Mouse (Mus musculus): Measurements from ENCODE around the gene Rhof. TPM values are rescaled to one million over a fixed set of nuclear protein-coding genes. Genes with fewer than 3 reads are reported as not detected.

The Rhof gene
- total and polyA plus RNA-seq, 3 experiments: 0.59 to 1.7 TPM; not detected in 1

GRCm38 (mm10) chr5:123137044-123137909 is 4.8 kb upstream of the Rhof start:
- ATAC-seq (ENCODE audit: extremely low read depth, insufficient number of reproducible peaks, low FRiP score, poor library complexity, severe bottlenecking) (peak; percentile 22), DNase-seq (ENCODE audit: low spot score) (peak; percentile 72)
- Histone ChIP-seq H3K4me1 (ENCODE audit: insufficient read depth, low read depth, low read length) (peaks cover 77% of the 10 kb centered on the region), H3K9me3 (replicated peaks) (no peaks in the 10 kb centered on the region), H3K27me3 (ENCODE audit: insufficient read depth, low read length) (no peaks in the 10 kb centered on the region), H3K4me3 (ENCODE audit: low read depth, low read length) (peak overlapping the region; percentile 76), H3K36me3 (replicated peaks) (peaks cover 51% of the 10 kb centered on the region)
- no peak for TF ChIP-seq TAL1 (conservative IDR thresholded peaks at IDR 0.05; ENCODE audit: low read depth, low read length)
- no peak for TF ChIP-seq GATA1 (IDR thresholded peaks at IDR 0.05; ENCODE audit: borderline replicate concordance, low read length)
- TF ChIP-seq GATA2 (IDR thresholded peaks at IDR 0.05; ENCODE audit: borderline replicate concordance, low read depth, low read length): no peak
- TF ChIP-seq POLR2AphosphoS5 (IDR thresholded peaks at IDR 0.05; ENCODE audit: insufficient replicate concordance, low read depth, low read length): no peak
- TF ChIP-seq CTCF (IDR thresholded peaks at IDR 0.05; ENCODE audit: low read depth, low read length): no peak

GRCm38 (mm10) chr5:123136361-123137043 is 4.0 kb upstream of the Rhof start:
- Histone ChIP-seq H3K4me3 (ENCODE audit: low read depth, low read length) (peak overlapping the region; percentile 76), H3K4me1 (ENCODE audit: insufficient read depth, low read depth, low read length) (peaks cover 83% of the 10 kb centered on the region), H3K9me3 (replicated peaks) (no peaks in the 10 kb centered on the region), H3K27me3 (ENCODE audit: insufficient read depth, low read length) (no peaks in the 10 kb centered on the region), H3K36me3 (replicated peaks) (peaks cover 54% of the 10 kb centered on the region)
- DNase-seq (ENCODE audit: low spot score): peak; percentile 76
- ATAC-seq (ENCODE audit: extremely low read depth, insufficient number of reproducible peaks, low FRiP score, poor library complexity, severe bottlenecking): 0 out of 2 replicates have a peak, but pooled peaks have one; percentile 22
- TF ChIP-seq GATA2 (IDR thresholded peaks at IDR 0.05; ENCODE audit: borderline replicate concordance, low read depth, low read length): no peak
- TF ChIP-seq CTCF (IDR thresholded peaks at IDR 0.05; ENCODE audit: low read depth, low read length): no peak
- TF ChIP-seq GATA1 (IDR thresholded peaks at IDR 0.05; ENCODE audit: borderline replicate concordance, low read length): no peak
- no peak for TF ChIP-seq POLR2AphosphoS5 (IDR thresholded peaks at IDR 0.05; ENCODE audit: insufficient replicate concordance, low read depth, low read length)
- no peak for TF ChIP-seq TAL1 (conservative IDR thresholded peaks at IDR 0.05; ENCODE audit: low read depth, low read length)

DNA sequence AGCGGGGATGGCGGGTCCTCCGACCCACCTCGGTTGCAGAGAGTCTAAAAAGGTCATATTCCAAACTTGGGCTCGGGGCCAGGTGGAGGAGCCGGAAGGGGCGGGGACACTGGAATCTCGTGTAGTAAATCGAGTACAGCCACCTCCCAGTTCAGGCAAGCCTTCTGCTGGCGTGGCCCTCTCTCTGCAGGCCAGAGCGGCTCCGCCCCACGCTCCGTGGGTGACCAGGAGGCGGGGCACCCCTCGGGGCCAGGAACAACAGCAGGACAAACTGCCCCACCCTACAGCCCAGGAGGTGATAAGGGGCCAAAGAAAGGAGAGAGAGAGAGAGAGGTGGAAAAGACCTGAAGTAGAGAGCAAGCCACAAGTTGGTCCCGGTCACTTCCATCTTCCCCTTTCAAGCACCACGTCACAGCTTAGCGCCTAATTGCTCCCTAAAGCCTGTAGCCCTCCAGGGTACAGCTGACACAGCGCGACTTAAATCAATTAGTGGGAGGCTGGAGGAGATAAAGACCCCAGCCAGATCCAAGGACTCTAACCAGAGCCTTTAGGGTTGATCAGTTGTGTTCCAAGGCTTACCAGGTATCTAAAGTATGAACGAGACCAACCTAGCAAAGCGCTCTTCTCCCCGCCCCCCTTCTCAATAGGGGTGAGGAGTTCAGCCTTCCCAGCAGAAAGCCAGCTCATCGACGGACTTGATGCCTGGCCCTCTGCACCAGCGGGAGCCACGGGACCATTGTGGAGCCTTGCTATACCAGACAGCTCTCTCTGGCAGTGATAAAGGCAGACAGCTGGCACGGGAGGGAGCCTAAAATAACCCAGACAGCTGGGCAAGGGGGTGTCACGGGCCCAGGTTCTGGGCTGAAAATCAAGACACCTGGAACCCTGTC is 3.2 kb upstream of the Rhof start:
- peak overlapping the region; percentile 76 for H3K4me3 ChIP-seq (ENCODE audit: low read depth, low read length)
- peaks cover 85% of the 10 kb centered on the region for H3K4me1 ChIP-seq (ENCODE audit: insufficient read depth, low read depth, low read length)
- no peaks in the 10 kb centered on the region for H3K27me3 ChIP-seq (ENCODE audit: insufficient read depth, low read length)
- DNase-seq (ENCODE audit: low spot score): peak; percentile 70
- H3K36me3 ChIP-seq (replicated peaks): peaks cover 55% of the 10 kb centered on the region
- no peak for TF ChIP-seq POLR2AphosphoS5 (IDR thresholded peaks at IDR 0.05; ENCODE audit: insufficient replicate concordance, low read depth, low read length)
- TF ChIP-seq TAL1 (conservative IDR thresholded peaks at IDR 0.05; ENCODE audit: low read depth, low read length): no peak
- TF ChIP-seq CTCF (IDR thresholded peaks at IDR 0.05; ENCODE audit: low read depth, low read length): no peak
- TF ChIP-seq GATA2 (IDR thresholded peaks at IDR 0.05; ENCODE audit: borderline replicate concordance, low read depth, low read length): no peak
- ATAC-seq (ENCODE audit: extremely low read depth, insufficient number of reproducible peaks, low FRiP score, poor library complexity, severe bottlenecking): peak; percentile 48
- no peaks in the 10 kb centered on the region for H3K9me3 ChIP-seq (replicated peaks)

DNA sequence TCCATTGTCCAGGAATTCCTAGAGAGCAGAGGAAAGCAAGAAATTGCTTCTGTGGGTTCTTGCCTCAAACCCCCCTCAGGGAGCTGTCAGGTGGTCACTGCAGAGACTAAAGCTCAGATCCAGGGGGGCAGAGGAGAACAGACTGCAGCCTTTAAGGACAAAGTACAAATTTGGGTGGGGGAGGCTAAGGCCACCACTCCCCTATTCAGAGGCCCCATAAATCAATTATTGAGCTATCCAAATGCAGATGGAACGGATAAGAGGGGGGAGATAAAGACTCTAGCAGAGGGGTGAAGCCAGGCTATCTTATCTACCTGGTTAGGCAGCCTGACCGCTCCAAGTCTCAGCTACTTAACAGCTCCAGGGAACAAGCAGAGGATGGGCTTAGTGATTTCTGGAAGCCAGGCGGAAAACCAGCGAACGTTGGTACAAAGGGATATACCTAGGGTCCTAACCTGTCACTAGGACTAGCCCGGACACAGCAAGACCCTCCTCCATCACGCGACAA is 2.4 kb upstream of the Rhof start:
- ATAC-seq (ENCODE audit: extremely low read depth, insufficient number of reproducible peaks, low FRiP score, poor library complexity, severe bottlenecking): no peak
- no peaks in the 10 kb centered on the region for H3K9me3 ChIP-seq (replicated peaks)
- H3K36me3 ChIP-seq (replicated peaks): peaks cover 61% of the 10 kb centered on the region
- peak overlapping the region; percentile 76; the same call in 1 of the 2 replicates for H3K4me3 ChIP-seq (ENCODE audit: low read depth, low read length)
- H3K4me1 ChIP-seq (ENCODE audit: insufficient read depth, low read depth, low read length): peaks cover 85% of the 10 kb centered on the region
- H3K27me3 ChIP-seq (ENCODE audit: insufficient read depth, low read length): no peaks in the 10 kb centered on the region
- TF ChIP-seq GATA2 (IDR thresholded peaks at IDR 0.05; ENCODE audit: borderline replicate concordance, low read depth, low read length) (no peak), CTCF (IDR thresholded peaks at IDR 0.05; ENCODE audit: low read depth, low read length) (no peak), GATA1 (IDR thresholded peaks at IDR 0.05; ENCODE audit: borderline replicate concordance, low read length) (no peak), TAL1 (conservative IDR thresholded peaks at IDR 0.05; ENCODE audit: low read depth, low read length) (no peak), POLR2AphosphoS5 (IDR thresholded peaks at IDR 0.05; ENCODE audit: insufficient replicate concordance, low read depth, low read length) (no peak)
- DNase-seq (ENCODE audit: low spot score): no peak

GRCm38 (mm10) chr5:123134186-123134874 is 1.8 kb upstream of the Rhof start:
- Histone ChIP-seq H3K9me3 (replicated peaks) (no peaks in the 10 kb centered on the region), H3K36me3 (replicated peaks) (peaks cover 64% of the 10 kb centered on the region), H3K4me1 (ENCODE audit: insufficient read depth, low read depth, low read length) (peaks cover 85% of the 10 kb centered on the region), H3K27me3 (ENCODE audit: insufficient read depth, low read length) (no peaks in the 10 kb centered on the region), H3K4me3 (ENCODE audit: low read depth, low read length) (peak overlapping the region; percentile 76; the same call in 1 of the 2 replicates)
- ATAC-seq (ENCODE audit: extremely low read depth, insufficient number of reproducible peaks, low FRiP score, poor library complexity, severe bottlenecking) (no peak), DNase-seq (ENCODE audit: low spot score) (no peak)
- TF ChIP-seq GATA1 (IDR thresholded peaks at IDR 0.05; ENCODE audit: borderline replicate concordance, low read length) (no peak), GATA2 (IDR thresholded peaks at IDR 0.05; ENCODE audit: borderline replicate concordance, low read depth, low read length) (no peak), CTCF (IDR thresholded peaks at IDR 0.05; ENCODE audit: low read depth, low read length) (no peak), POLR2AphosphoS5 (IDR thresholded peaks at IDR 0.05; ENCODE audit: insufficient replicate concordance, low read depth, low read length) (no peak), TAL1 (conservative IDR thresholded peaks at IDR 0.05; ENCODE audit: low read depth, low read length) (no peak)

All from G1E (cell line).